Mouse (Mus musculus): ENCODE data around the gene Tmem132b.

DNA sequence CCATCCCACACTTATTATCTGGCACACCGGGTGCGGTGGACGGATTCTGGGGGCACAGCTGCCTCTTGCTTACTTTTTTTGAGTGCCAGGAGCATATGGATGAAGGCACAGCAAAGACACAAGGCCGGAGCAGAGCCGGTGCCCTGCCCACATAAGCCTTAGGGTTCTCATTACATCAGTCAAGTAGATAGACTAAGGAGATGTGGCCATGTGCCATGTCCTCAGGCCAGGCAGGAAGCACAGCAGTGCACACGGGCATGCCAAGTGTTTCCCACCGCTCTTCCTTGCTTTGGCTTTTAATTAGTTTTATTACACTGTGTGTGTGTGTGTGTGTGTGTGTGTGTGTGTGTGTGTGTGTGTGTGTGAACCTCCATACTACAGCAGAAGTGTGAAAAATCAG lies 80.9 kb downstream of the Tmem132b start:
- TF ChIP-seq EP300 (IDR thresholded peaks at IDR 0.05; ENCODE audit: low read length) (no peak), POLR2A (IDR thresholded peaks at IDR 0.05; ENCODE audit: low read depth, low read length) (no peak), CTCF (conservative IDR thresholded peaks at IDR 0.05 in 1 of 2, IDR thresholded peaks at IDR 0.05 in 1 of 2; ENCODE audit: low read depth in 2 of 2, low read length in 2 of 2) (no peak), USF2 (conservative IDR thresholded peaks at IDR 0.05; ENCODE audit: low read depth, low read length) (no peak), RAD21 (IDR thresholded peaks at IDR 0.05; ENCODE audit: low read depth, low read length) (no peak), ZNF384 (IDR thresholded peaks at IDR 0.05; ENCODE audit: low read depth, low read length) (no peak), MXI1 (IDR thresholded peaks at IDR 0.05; ENCODE audit: low read depth, low read length) (no peak), MAFK (IDR thresholded peaks at IDR 0.05; ENCODE audit: insufficient replicate concordance, low read length) (no peak), MAX (IDR thresholded peaks at IDR 0.05; ENCODE audit: low read length) (no peak)
